Mouse (Mus musculus): ENCODE measurements at regions not wholly inside any gene's neighbourhood (a gene's known extent, or its start where the extent isn't known, plus 50 kb on each side); places are given as distances from the start of the nearest gene placed in this dataset.

- TF ChIP-seq ZC3H11A (IDR thresholded peaks at IDR 0.05; ENCODE audit: borderline replicate concordance, low read depth, low read length) (no peak), CHD2 (IDR thresholded peaks at IDR 0.05; ENCODE audit: low read depth, low read length) (no peak)
- H3K4me3 ChIP-seq (ENCODE audit: insufficient read depth in 1 of 2, low read depth in 1 of 2, low read length in 2 of 2, poor library complexity in 1 of 2, severe bottlenecking in 1 of 2), result no peak overlapping the region
- 0 out of 4 replicates have a peak, but pooled peaks cover 0 to 2% of the 10 kb centered on the region in 2 experiments for H3K4me1 ChIP-seq (ENCODE audit: control insufficient read depth in 2 of 2, insufficient read depth in 2 of 2, low read length in 2 of 2, poor library complexity in 1 of 2)
- no peaks in the 10 kb centered on the region for H3K36me3 ChIP-seq (ENCODE audit: control insufficient read depth, insufficient read depth, low read length, poor library complexity, severe bottlenecking)
- H3K27ac ChIP-seq (ENCODE audit: insufficient read depth, low read depth, low read length, poor library complexity, severe bottlenecking), result no peak overlapping the region
- H3K9me3 ChIP-seq (ENCODE audit: control insufficient read depth, insufficient read depth, low read depth, low read length), result no peaks in the 10 kb centered on the region
- H3K9ac ChIP-seq (ENCODE audit: insufficient read depth, low read depth, low read length, poor library complexity, severe bottlenecking), result no peak overlapping the region
- no peak for DNase-seq (ENCODE audit: low read depth, low spot score)
- in situ Hi-C loops (cut with MboI; ENCODE audit: low sequenced_read_pairs in 2 of 2, unreplicated experiment in 2 of 2), result no loop called here
Measured at GRCm38 (mm10) chr14:62196776-62197175, 95.6 kb upstream of the Rnaseh2b start.

DNA sequence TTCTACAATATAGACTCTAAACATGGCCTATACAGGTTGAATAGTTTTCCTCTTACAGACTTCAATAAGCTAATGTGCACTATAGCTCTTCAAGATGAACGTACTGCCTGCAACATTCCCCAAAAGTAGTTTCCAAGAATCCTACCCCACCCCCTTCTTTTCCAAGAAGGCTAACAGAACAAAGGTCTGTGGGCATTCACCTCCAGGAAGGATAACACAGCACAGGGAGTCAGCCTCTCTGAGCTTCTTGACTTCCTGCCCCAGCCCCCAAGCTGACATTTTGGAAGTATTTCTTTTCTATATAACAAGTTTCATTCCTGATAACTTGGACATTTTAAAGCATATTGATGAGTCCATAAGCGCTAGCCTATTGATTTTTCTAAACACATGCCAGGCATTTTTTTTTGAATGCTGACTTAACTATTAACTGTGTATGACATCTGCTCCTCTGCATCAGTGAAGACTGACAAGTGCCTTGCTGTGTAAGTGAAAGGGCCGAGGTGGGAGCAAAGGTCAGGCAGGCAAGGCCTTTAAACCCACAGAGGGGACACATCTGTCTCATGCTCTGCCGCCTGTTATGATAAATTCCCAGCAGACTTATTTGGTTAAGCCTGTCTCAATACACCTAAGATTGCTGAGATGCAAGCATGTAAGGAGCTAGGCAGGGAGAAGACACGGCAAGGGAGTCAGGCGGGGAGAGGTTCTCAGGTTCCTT is 93.8 kb upstream of the Rnaseh2b start:
- H3K4me3 ChIP-seq (ENCODE audit: insufficient read depth in 1 of 2, low read depth in 1 of 2, low read length in 2 of 2, poor library complexity in 1 of 2, severe bottlenecking in 1 of 2), result no peak overlapping the region
- H3K4me1 ChIP-seq (ENCODE audit: control insufficient read depth in 2 of 2, insufficient read depth in 2 of 2, low read length in 2 of 2, poor library complexity in 1 of 2), result no peaks in the 10 kb centered on the region
- no peaks in the 10 kb centered on the region for H3K9me3 ChIP-seq (ENCODE audit: control insufficient read depth, insufficient read depth, low read depth, low read length)
- no peak overlapping the region for H3K27ac ChIP-seq (ENCODE audit: insufficient read depth, low read depth, low read length, poor library complexity, severe bottlenecking)
- H3K9ac ChIP-seq (ENCODE audit: insufficient read depth, low read depth, low read length, poor library complexity, severe bottlenecking), result no peak overlapping the region
- TF ChIP-seq ZC3H11A (IDR thresholded peaks at IDR 0.05; ENCODE audit: borderline replicate concordance, low read depth, low read length), result no peak
- TF ChIP-seq CHD2 (IDR thresholded peaks at IDR 0.05; ENCODE audit: low read depth, low read length), result no peak
- TF ChIP-seq HCFC1 (IDR thresholded peaks at IDR 0.05; ENCODE audit: borderline replicate concordance, insufficient read depth, low read length), result no peak
- TF ChIP-seq ZNF384 (IDR thresholded peaks at IDR 0.05; ENCODE audit: low read depth, low read length), result no peak
- TF ChIP-seq MAFK (IDR thresholded peaks at IDR 0.05; ENCODE audit: insufficient read depth, low read depth, low read length), result no peak
- in situ Hi-C loops (cut with MboI; ENCODE audit: low sequenced_read_pairs in 2 of 2, unreplicated experiment in 2 of 2), result no loop called here
- H3K36me3 ChIP-seq (ENCODE audit: control insufficient read depth, insufficient read depth, low read length, poor library complexity, severe bottlenecking), result no peaks in the 10 kb centered on the region
- no peak for DNase-seq (ENCODE audit: low read depth, low spot score)

DNA sequence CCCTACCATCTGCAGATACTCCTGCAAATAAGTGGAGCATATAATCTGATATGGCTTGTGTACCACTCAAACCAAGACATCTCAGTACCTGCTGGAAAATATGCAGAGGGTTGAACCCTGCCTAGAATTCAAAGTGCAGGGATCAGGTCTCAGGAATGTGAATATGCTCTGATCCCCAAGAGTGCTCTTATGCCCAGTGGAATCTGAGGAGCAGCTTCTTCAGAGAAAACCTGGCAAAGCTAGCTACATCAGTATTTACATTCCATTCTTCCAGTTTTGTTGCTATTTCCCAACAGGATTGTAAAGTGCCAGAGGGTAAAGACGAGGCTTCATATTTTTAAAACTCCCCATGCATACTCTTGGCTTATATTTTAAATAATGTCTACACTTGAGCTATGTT is 77.3 kb upstream of the Rnaseh2b start:
- Histone ChIP-seq H3K27ac (ENCODE audit: insufficient read depth, low read depth, low read length, poor library complexity, severe bottlenecking) (no peak overlapping the region), H3K4me3 (ENCODE audit: insufficient read depth in 1 of 2, low read depth in 1 of 2, low read length in 2 of 2, poor library complexity in 1 of 2, severe bottlenecking in 1 of 2) (no peak overlapping the region), H3K4me1 (ENCODE audit: control insufficient read depth in 2 of 2, insufficient read depth in 2 of 2, low read length in 2 of 2, poor library complexity in 1 of 2) (peaks cover 0 to 5% of the 10 kb centered on the region in 2 experiments; a peak in 3 of 4 replicates), H3K9me3 (ENCODE audit: control insufficient read depth, insufficient read depth, low read depth, low read length) (no peaks in the 10 kb centered on the region), H3K9ac (ENCODE audit: insufficient read depth, low read depth, low read length, poor library complexity, severe bottlenecking) (no peak overlapping the region), H3K36me3 (ENCODE audit: control insufficient read depth, insufficient read depth, low read length, poor library complexity, severe bottlenecking) (no peaks in the 10 kb centered on the region)
- DNase-seq (ENCODE audit: low read depth, low spot score), result no peak
- no peak for TF ChIP-seq MAFK (IDR thresholded peaks at IDR 0.05; ENCODE audit: insufficient read depth, low read depth, low read length)
- TF ChIP-seq CHD2 (IDR thresholded peaks at IDR 0.05; ENCODE audit: low read depth, low read length), result no peak
- no peak for TF ChIP-seq ZNF384 (IDR thresholded peaks at IDR 0.05; ENCODE audit: low read depth, low read length)
- TF ChIP-seq HCFC1 (IDR thresholded peaks at IDR 0.05; ENCODE audit: borderline replicate concordance, insufficient read depth, low read length), result no peak
- TF ChIP-seq ZC3H11A (IDR thresholded peaks at IDR 0.05; ENCODE audit: borderline replicate concordance, low read depth, low read length), result no peak
- in situ Hi-C loops (cut with MboI; ENCODE audit: low sequenced_read_pairs in 2 of 2, unreplicated experiment in 2 of 2), result no loop called here

- H3K4me3 ChIP-seq (ENCODE audit: insufficient read depth in 1 of 2, low read depth in 1 of 2, low read length in 2 of 2, poor library complexity in 1 of 2, severe bottlenecking in 1 of 2), result no peak overlapping the region
- no peak overlapping the region for H3K9ac ChIP-seq (ENCODE audit: insufficient read depth, low read depth, low read length, poor library complexity, severe bottlenecking)
- TF ChIP-seq MAFK (IDR thresholded peaks at IDR 0.05; ENCODE audit: insufficient read depth, low read depth, low read length), result no peak
- no peak for TF ChIP-seq HCFC1 (IDR thresholded peaks at IDR 0.05; ENCODE audit: borderline replicate concordance, insufficient read depth, low read length)
- no peak for TF ChIP-seq ZC3H11A (IDR thresholded peaks at IDR 0.05; ENCODE audit: borderline replicate concordance, low read depth, low read length)
- no peak for TF ChIP-seq ZNF384 (IDR thresholded peaks at IDR 0.05; ENCODE audit: low read depth, low read length)
- no peak for TF ChIP-seq CHD2 (IDR thresholded peaks at IDR 0.05; ENCODE audit: low read depth, low read length)
- no peaks in the 10 kb centered on the region for H3K9me3 ChIP-seq (ENCODE audit: control insufficient read depth, insufficient read depth, low read depth, low read length)
- no peaks in the 10 kb centered on the region for H3K36me3 ChIP-seq (ENCODE audit: control insufficient read depth, insufficient read depth, low read length, poor library complexity, severe bottlenecking)
- no peak overlapping the region for H3K27ac ChIP-seq (ENCODE audit: insufficient read depth, low read depth, low read length, poor library complexity, severe bottlenecking)
- no peak for DNase-seq (ENCODE audit: low read depth, low spot score)
- in situ Hi-C loops (cut with MboI; ENCODE audit: low sequenced_read_pairs in 2 of 2, unreplicated experiment in 2 of 2), result no loop called here
- H3K4me1 ChIP-seq (ENCODE audit: control insufficient read depth in 2 of 2, insufficient read depth in 2 of 2, low read length in 2 of 2, poor library complexity in 1 of 2), result peaks cover 0 to 5% of the 10 kb centered on the region in 2 experiments; a peak in 3 of 4 replicates
Measured at GRCm38 (mm10) chr14:62216995-62217394, 75.4 kb upstream of the Rnaseh2b start.

Measured in ES-E14 (cell line).